Mouse (Mus musculus): ENCODE measurements at regions not wholly inside any gene's neighbourhood (a gene's known extent, or its start where the extent isn't known, plus 50 kb on each side); places are given as distances from the start of the nearest gene placed in this dataset.

- TF ChIP-seq CTCF (IDR thresholded peaks at IDR 0.05; ENCODE audit: extremely low read depth, insufficient read depth, low read length) (no peak), POLR2A (IDR thresholded peaks at IDR 0.05; ENCODE audit: extremely low read depth, insufficient read depth, low read length) (no peak)
Measured at GRCm38 (mm10) chr13:114654953-114655586, 163.0 kb upstream of the Mocs2 start.

Data from cortical plate, adult 2 months (tissue).